Mouse (Mus musculus) hindbrain, embryonic 16.5 days (tissue): ENCODE results near the gene Cdkl1. TPM values are rescaled to one million over a fixed set of nuclear protein-coding genes. Genes with fewer than 3 reads are reported as not detected.

ENCODE experiments used
- ATAC-seq: fragments of 200-750 bp; cut with Nextera tagmentation; 2 replicates; pipeline ENCODE4 v1.8.0; 2017; ENCODE audit warnings: moderate TSS enrichment, moderate library complexity
- H3K27ac ChIP-seq: fragments of 300-500 bp; sonication (generic); 2 replicates; pipeline ENCODE4 v1.5.1; 2014; ENCODE audit warnings: low read depth, mild to moderate bottlenecking, control low read depth, low read length, moderate library complexity
- H3K27me3 ChIP-seq: fragments of 300-500 bp; sonication (generic); replicated peaks from 2 replicates; pipeline ENCODE4 v1.6.1; 2014; ENCODE audit warnings: low read length; ENCODE audit not compliant: control insufficient read depth, insufficient read depth
- H3K36me3 ChIP-seq: fragments of 300-500 bp; sonication (generic); 2 replicates; pipeline ENCODE4 v1.6.1; 2014; ENCODE audit warnings: mild to moderate bottlenecking, low read length, moderate library complexity, mixed read lengths; ENCODE audit not compliant: control insufficient read depth, insufficient read depth
- H3K4me1 ChIP-seq: fragments of 300-500 bp; sonication (generic); 2 replicates; pipeline ENCODE4 v1.6.1; 2014; ENCODE audit warnings: low read depth, low read length; ENCODE audit not compliant: control insufficient read depth, insufficient read depth
- H3K4me2 ChIP-seq: fragments of 300-500 bp; sonication (generic); 2 replicates; pipeline ENCODE4 v1.6.1; 2014; ENCODE audit warnings: mild to moderate bottlenecking, low read length, control low read depth, moderate library complexity
- H3K4me3 ChIP-seq: fragments of 300-500 bp; sonication (generic); 2 replicates; pipeline ENCODE4 v1.5.1; 2014; ENCODE audit warnings: mild to moderate bottlenecking, low read length, control low read depth, moderate library complexity
- H3K9ac ChIP-seq: fragments of 300-500 bp; sonication (generic); 2 replicates; pipeline ENCODE4 v1.6.1; 2014; ENCODE audit warnings: low read depth, mild to moderate bottlenecking, control low read depth, low read length, moderate library complexity
- H3K9me3 ChIP-seq: fragments of 300-500 bp; sonication (generic); 2 replicates; pipeline ENCODE4 v1.6.1; 2014; ENCODE audit warnings: mild to moderate bottlenecking, low read length, moderate library complexity; ENCODE audit not compliant: control insufficient read depth
- WGBS: fragments of 180-500 bp; shearing (Covaris S2); extraction: QIAGEN DNeasy Blood & Tissue Kit; methylation state at CpG from one replicate; pipeline ENCODE4 v1.1.7; 2014; 5-methylcytosine and 5-hydroxymethylcytosine counted together
- polyA plus RNA-seq: library from polyadenylated mRNA; unstranded; fragments of >200 nt; fragmentation: Nextera tagmentation; extraction: Ambion mirVana; gene quantifications from 2 replicates; pipeline ENCODE4 v1.2.1, GENCODE M21; 2015

Gene Cdkl1
- polyA plus RNA-seq, 1 experiment from 2014 or later = 16.5 TPM

- Histone ChIP-seq H3K9me3 (no peaks in the 10 kb centered on the region), H3K9ac (no peak overlapping the region), H3K27me3 (no peaks in the 10 kb centered on the region), H3K27ac (no peak overlapping the region), H3K4me1 (peaks cover 7% of the 10 kb centered on the region), H3K4me2 (no peak overlapping the region), H3K4me3 (no peak overlapping the region), H3K36me3 (no peaks in the 10 kb centered on the region)
- whole genome bisulfite sequencing = 41% methylated on average over 7 of the region's 7 CpGs
- ATAC-seq = no peak
Observed at GRCm38 (mm10) chr12:69759267-69759885, 31.7 kb downstream of the Cdkl1 start.

- WGBS = 9% methylated on average over 22 of the region's 22 CpGs
- Histone ChIP-seq H3K9me3 (no peaks in the 10 kb centered on the region), H3K9ac (peak overlapping the region; percentile 45; the same call in 1 of the 2 replicates), H3K4me2 (peak overlapping the region; percentile 54), H3K27ac (no peak overlapping the region), H3K4me1 (peaks cover 7% of the 10 kb centered on the region), H3K36me3 (no peaks in the 10 kb centered on the region), H3K27me3 (no peaks in the 10 kb centered on the region), H3K4me3 (peak overlapping the region; percentile 18)
- ATAC-seq = no peak
Observed at GRCm38 (mm10) chr12:69758221-69759185, 32.6 kb downstream of the Cdkl1 start.

GRCm38 (mm10) chr12:69757418-69758141, 33.5 kb downstream of the Cdkl1 start:
- Histone ChIP-seq H3K4me1 (peaks cover 7% of the 10 kb centered on the region), H3K9ac (peak overlapping the region; percentile 5; the same call in 1 of the 2 replicates), H3K4me2 (peak overlapping the region; percentile 54), H3K27ac (no peak overlapping the region), H3K27me3 (no peaks in the 10 kb centered on the region), H3K9me3 (no peaks in the 10 kb centered on the region), H3K4me3 (peak overlapping the region; percentile 18), H3K36me3 (no peaks in the 10 kb centered on the region)
- peak; percentile 87 for ATAC-seq
- 16% methylated on average over 22 of the region's 22 CpGs for WGBS

GRCm38 (mm10) chr12:69756015-69756414, 35.1 kb downstream of the Cdkl1 start:
- no peak overlapping the region for H3K9ac ChIP-seq
- H3K27ac ChIP-seq = no peak overlapping the region
- 83% methylated on average over 5 of the region's 5 CpGs for WGBS
- H3K4me1 ChIP-seq = peaks cover 7% of the 10 kb centered on the region
- no peak overlapping the region for H3K4me2 ChIP-seq
- H3K9me3 ChIP-seq = no peaks in the 10 kb centered on the region
- no peak overlapping the region for H3K4me3 ChIP-seq
- H3K27me3 ChIP-seq = no peaks in the 10 kb centered on the region
- no peaks in the 10 kb centered on the region for H3K36me3 ChIP-seq
- ATAC-seq = no peak

- H3K27ac ChIP-seq = no peak overlapping the region
- no peak overlapping the region for H3K9ac ChIP-seq
- no peaks in the 10 kb centered on the region for H3K27me3 ChIP-seq
- ATAC-seq = no peak
- H3K4me3 ChIP-seq = no peak overlapping the region
- no peak overlapping the region for H3K4me2 ChIP-seq
- WGBS = 87% methylated on average over 5 of the region's 5 CpGs
- H3K4me1 ChIP-seq = peaks cover 7% of the 10 kb centered on the region
- H3K9me3 ChIP-seq = no peaks in the 10 kb centered on the region
- H3K36me3 ChIP-seq = no peaks in the 10 kb centered on the region
Observed at GRCm38 (mm10) chr12:69753936-69754335, 37.1 kb downstream of the Cdkl1 start.

- no peaks in the 10 kb centered on the region for H3K36me3 ChIP-seq
- no peaks in the 10 kb centered on the region for H3K4me1 ChIP-seq
- no peak overlapping the region for H3K9ac ChIP-seq
- 46% methylated on average over 10 of the region's 10 CpGs for WGBS
- H3K27me3 ChIP-seq = no peaks in the 10 kb centered on the region
- no peak for ATAC-seq
- no peaks in the 10 kb centered on the region for H3K9me3 ChIP-seq
- no peak overlapping the region for H3K4me3 ChIP-seq
- no peak overlapping the region; the same call in 1 of the 2 replicates for H3K27ac ChIP-seq
- H3K4me2 ChIP-seq = no peak overlapping the region
Observed at GRCm38 (mm10) chr12:69751864-69752341, 39.2 kb downstream of the Cdkl1 start.

- WGBS = 93% methylated on average over 5 of the region's 5 CpGs
- Histone ChIP-seq H3K4me2 (no peak overlapping the region), H3K4me1 (no peaks in the 10 kb centered on the region), H3K27me3 (no peaks in the 10 kb centered on the region), H3K9me3 (no peaks in the 10 kb centered on the region), H3K27ac (no peak overlapping the region), H3K9ac (no peak overlapping the region), H3K4me3 (no peak overlapping the region), H3K36me3 (no peaks in the 10 kb centered on the region)
- no peak for ATAC-seq
Observed at GRCm38 (mm10) chr12:69744138-69744537, 46.9 kb downstream of the Cdkl1 start.

GRCm38 (mm10) chr12:69741965-69742364, 49.1 kb downstream of the Cdkl1 start:
- 85% methylated on average over 5 of the region's 5 CpGs for WGBS
- no peak overlapping the region for H3K9ac ChIP-seq
- no peaks in the 10 kb centered on the region for H3K9me3 ChIP-seq
- ATAC-seq = no peak
- H3K36me3 ChIP-seq = no peaks in the 10 kb centered on the region
- no peaks in the 10 kb centered on the region for H3K27me3 ChIP-seq
- no peak overlapping the region for H3K4me3 ChIP-seq
- H3K27ac ChIP-seq = no peak overlapping the region
- H3K4me1 ChIP-seq = no peaks in the 10 kb centered on the region
- no peak overlapping the region for H3K4me2 ChIP-seq
